Mouse (Mus musculus) kidney, postnatal 10 days (tissue): Measurements from ENCODE around the gene Prr19.
"Not testable (repeated sequence)": the region's sequence is repeated elsewhere in the genome, so short reads cannot be mapped to it uniquely, and the experiment has no call there.

Experiments
- DNase-seq: peaks from one replicate; pipeline ENCODE4 v3.0.0; 2021; ENCODE audit warnings: mixed read lengths

Prr19 gene

DNA sequence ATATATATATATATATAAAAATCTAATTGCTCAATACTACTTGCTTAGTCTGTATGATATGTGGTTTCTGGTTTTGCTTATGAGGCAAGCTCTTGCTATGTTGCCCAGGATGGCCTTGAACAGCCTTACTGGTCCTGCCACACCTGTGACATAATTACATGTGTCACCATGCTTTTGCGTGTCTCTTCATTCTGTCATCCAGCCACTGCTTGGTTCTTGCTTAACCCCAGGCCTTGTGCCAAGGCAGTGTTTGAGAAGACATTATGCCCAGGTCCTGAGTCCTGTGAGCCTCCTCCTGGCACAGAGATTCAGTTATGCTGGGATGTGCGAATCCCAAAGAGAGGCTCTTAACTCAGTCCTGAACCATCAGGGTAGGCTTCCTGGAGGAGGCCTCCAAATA lies 22.0 kb downstream of the Prr19 start:
- DNase-seq, result no peak

DNA sequence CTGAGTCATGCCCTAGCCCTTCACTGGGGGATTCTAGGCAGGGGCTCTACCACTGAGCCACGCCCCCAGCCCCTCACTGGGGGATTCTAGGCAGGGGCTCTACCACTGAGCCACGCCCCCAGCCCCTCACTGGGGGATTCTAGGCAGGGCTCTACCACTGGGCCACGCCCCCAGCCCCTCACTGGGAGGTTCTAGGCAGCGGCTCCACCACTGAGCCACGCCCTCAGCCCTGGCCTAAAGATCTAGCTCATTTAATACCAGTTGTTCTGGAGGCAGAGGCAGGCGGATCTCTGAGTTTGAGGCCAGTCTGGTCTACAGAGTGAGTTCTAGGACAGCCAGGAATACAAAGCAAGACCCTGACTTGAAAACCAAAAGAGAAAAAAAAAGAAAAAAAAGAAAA lies 24.2 kb downstream of the Prr19 start:
- DNase-seq, result not testable (repeated sequence)

DNA sequence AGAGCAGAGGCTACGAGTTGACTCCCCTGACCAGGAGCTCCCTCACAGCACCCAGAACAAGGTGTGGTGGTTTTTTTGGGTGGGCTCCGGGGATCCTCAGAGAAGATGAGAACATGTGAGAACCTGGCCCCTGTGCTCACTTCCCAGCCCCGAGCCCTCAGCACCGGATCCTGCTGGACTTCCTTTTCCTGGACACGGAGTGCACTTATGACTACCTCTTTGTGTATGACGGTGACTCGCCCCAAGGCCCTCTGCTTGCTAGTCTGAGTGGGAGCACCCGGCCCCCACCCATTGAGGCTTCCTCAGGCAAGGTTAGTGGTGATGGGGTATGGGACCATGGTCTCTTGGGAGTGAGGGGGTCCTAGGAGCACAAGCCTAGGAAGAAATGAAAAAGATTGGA lies 25.0 kb downstream of the Prr19 start:
- DNase-seq, result no peak

DNA sequence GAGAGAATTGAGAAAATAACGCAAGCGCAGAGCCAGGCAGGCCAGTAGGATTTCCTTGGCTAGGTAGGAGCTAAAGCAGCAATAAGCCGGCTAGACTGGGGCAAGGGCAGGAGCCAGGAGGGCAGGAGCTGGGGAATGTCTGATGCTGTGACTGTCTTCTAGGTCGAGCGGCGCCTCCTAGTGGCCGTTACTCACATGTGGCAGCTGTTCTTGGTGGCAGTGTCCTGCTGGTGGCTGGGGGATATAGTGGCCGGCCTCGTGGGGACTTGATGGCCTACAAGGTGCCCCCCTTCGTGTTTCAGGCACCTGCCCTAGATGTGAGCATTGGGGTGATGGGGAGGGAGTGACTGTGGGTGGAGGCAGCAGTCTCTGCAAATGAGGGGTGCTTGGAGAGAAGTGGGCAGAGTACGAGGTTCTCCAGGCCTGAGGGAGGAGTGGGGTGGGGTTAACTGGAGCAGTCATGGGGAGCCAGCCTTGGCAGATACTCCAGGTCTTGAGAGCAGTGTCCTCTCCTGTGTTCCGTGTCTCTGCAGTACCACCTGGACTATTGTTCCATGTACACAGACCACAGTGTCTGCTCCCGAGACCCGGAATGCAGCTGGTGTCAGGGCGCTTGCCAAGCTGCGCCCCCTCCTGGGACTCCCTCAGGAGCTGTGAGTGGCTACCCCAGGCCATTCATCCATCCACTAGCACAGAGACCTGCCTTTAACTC lies 32.5 kb downstream of the Prr19 start:
- DNase-seq, result peak; percentile 87

DNA sequence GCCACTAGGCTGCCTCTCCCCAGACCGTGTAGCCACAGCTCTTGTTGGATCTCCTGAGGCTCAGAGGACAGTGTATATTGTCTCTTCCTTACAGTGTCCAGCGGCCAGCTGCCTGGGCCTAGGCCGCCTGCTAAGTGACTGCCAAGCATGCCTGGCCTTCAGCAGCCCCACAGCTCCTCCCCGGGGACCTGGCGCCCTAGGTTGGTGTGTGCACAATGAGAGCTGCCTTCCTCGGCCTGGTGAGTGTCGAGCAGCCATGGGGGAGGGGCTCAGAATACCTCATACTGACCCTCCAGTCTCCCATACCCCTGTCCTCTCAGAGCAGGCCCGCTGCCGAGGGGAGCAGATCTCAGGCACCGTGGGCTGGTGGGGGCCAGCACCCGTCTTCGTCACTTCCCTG lies 33.3 kb downstream of the Prr19 start:
- no peak for DNase-seq

DNA sequence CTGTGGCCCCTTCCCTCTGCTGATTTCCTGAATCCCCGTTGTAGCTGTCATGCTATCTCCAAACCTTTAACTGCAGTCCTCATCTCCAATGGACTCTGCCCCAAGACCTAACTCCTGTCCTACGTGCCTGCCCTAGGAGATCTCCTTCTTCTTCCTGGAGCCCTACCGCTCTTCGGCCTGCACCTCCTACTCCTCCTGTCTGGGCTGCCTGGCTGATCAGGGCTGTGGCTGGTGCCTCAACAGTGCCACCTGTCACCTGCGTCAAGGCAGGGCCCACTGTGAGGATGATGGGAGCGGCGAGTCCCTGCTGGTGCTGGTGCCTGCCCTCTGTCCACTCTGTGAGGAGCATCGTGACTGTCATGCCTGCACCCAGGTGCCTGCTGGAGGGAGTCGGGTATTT lies 38.1 kb downstream of the Prr19 start:
- no peak for DNase-seq

DNA sequence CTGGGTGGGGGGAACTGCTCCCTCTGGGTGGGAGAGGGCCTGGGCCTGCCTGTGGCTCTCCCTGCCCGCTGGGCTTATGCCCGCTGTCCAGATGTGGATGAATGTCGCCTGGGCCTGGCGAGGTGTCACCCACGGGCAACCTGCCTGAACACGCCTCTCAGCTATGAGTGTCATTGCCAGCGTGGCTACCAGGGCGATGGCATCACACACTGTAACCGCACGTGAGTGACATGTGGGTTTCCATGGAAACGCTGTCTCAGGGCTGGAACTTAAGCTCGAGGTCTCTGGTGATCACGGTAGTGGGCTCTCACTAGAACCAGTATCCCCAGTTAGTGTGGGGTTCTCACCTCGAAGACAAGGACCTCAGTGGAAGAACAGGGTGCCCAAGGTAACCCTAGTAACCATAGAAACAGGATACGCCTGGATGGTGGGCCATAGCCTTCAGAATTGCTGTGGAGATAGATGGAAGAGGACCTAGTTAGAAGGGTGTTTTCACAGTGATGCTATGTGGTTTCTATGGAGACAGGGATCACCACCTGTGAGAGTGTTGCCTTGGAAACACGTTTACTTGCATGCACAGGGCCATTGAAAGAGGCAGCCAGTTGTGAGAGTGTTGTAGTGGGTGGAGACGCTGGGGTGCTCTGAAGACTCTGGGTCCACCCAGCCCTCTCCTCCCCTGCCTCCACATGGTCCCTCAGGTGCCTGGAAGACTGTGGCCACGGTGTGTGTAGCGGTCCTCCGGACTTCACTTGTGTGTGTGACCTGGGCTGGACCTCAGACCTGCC lies 40.0 kb downstream of the Prr19 start:
- DNase-seq, result no peak

DNA sequence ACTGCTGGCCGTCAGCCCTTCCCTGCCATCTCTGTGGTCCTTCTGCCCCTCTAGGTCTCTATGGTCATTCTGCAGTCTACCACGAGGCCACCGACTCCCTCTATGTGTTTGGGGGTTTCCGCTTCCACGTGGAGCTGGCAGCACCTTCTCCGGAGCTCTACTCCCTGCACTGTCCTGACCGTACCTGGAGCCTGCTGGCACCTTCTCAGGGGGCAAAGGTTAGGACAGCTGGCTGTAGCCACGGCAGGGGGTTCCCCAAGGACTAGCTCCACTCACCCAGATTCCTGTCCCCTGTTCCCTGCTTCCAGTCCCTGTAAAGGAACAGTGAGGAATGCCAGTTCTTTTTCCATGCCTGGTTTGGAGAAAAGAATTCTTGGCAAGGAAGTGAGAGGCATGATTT lies 47.6 kb downstream of the Prr19 start:
- no peak for DNase-seq
